Mouse (Mus musculus): ENCODE measurements around the gene 4833420G17Rik. TPM values are rescaled to one million over a fixed set of nuclear protein-coding genes. Genes with fewer than 3 reads are reported as not detected.

The 4833420G17Rik gene
- total and polyA plus RNA-seq, 3 experiments = 4.2 to 58.5 (median 45.0) TPM

- DNase-seq (ENCODE audit: low spot score) (no peak), ATAC-seq (ENCODE audit: extremely low read depth, insufficient number of reproducible peaks, low FRiP score, poor library complexity, severe bottlenecking) (no peak)
- H3K4me3 ChIP-seq (ENCODE audit: low read depth, low read length) = no peak overlapping the region
- TF ChIP-seq CTCF (IDR thresholded peaks at IDR 0.05; ENCODE audit: low read depth, low read length) (no peak), TAL1 (conservative IDR thresholded peaks at IDR 0.05; ENCODE audit: low read depth, low read length) (no peak), POLR2AphosphoS5 (IDR thresholded peaks at IDR 0.05; ENCODE audit: insufficient replicate concordance, low read depth, low read length) (no peak), GATA2 (IDR thresholded peaks at IDR 0.05; ENCODE audit: borderline replicate concordance, low read depth, low read length) (no peak), GATA1 (IDR thresholded peaks at IDR 0.05; ENCODE audit: borderline replicate concordance, low read length) (no peak)
- no peaks in the 10 kb centered on the region for H3K27me3 ChIP-seq (ENCODE audit: insufficient read depth, low read length)
- H3K4me1 ChIP-seq (ENCODE audit: insufficient read depth, low read depth, low read length) = no peaks in the 10 kb centered on the region
- peaks cover 71% of the 10 kb centered on the region for H3K36me3 ChIP-seq (replicated peaks)
- H3K9me3 ChIP-seq (replicated peaks) = no peaks in the 10 kb centered on the region
These were observed 20.3 kb upstream of the 4833420G17Rik start for GRCm38 (mm10) chr13:119442244-119442643.

DNA sequence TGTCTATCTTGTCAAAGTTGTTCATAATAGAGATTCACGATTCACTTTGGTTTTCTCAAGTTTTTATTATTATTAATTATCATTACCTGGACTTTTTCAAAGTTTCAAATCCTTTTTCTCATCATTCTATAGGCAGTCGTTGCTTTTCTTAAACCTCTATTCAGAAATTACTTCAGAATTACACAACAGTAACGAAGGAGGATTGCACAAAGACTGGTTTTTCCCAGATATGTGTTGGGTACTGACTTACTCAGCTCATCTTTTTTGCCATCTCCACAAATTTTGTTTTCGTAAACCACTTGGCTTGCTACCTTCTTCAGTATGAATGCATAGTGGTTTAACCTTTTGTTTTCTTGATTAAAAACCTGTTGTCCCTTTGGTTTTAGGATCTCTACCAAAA lies 9.0 kb upstream of the 4833420G17Rik start:
- no peak for TF ChIP-seq POLR2AphosphoS5 (IDR thresholded peaks at IDR 0.05; ENCODE audit: insufficient replicate concordance, low read depth, low read length)
- TF ChIP-seq GATA1 (IDR thresholded peaks at IDR 0.05; ENCODE audit: borderline replicate concordance, low read length) = no peak
- no peak for TF ChIP-seq CTCF (IDR thresholded peaks at IDR 0.05; ENCODE audit: low read depth, low read length)
- no peak for TF ChIP-seq GATA2 (IDR thresholded peaks at IDR 0.05; ENCODE audit: borderline replicate concordance, low read depth, low read length)
- TF ChIP-seq TAL1 (conservative IDR thresholded peaks at IDR 0.05; ENCODE audit: low read depth, low read length) = no peak
- H3K36me3 ChIP-seq (replicated peaks) = peaks cover 63% of the 10 kb centered on the region
- DNase-seq (ENCODE audit: low spot score) (no peak), ATAC-seq (ENCODE audit: extremely low read depth, insufficient number of reproducible peaks, low FRiP score, poor library complexity, severe bottlenecking) (no peak)
- H3K4me3 ChIP-seq (ENCODE audit: low read depth, low read length) = no peak overlapping the region
- no peaks in the 10 kb centered on the region for H3K27me3 ChIP-seq (ENCODE audit: insufficient read depth, low read length)
- H3K4me1 ChIP-seq (ENCODE audit: insufficient read depth, low read depth, low read length) = no peaks in the 10 kb centered on the region
- H3K9me3 ChIP-seq (replicated peaks) = no peaks in the 10 kb centered on the region; the same call in 1 of the 2 replicates

DNA sequence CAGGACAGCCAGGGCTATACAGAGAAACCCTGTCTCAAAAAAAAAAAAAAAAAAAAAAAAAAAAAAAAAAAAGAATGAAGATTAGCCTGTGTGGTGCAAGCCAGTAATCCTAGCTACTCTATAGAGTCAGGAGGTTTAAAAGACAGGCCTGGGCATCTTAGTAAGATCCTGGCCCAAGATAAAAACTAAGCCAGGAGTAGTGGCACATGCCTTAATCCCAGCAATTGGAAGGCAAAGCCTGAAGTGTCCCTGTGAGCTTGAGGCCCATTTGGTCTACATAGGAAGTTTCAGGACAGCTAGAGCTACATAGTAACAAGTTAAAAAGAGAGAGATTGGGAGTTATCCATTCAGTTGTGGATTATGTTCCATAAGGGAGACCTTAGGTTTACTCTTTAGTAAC lies 7.5 kb upstream of the 4833420G17Rik start:
- TF ChIP-seq GATA1 (IDR thresholded peaks at IDR 0.05; ENCODE audit: borderline replicate concordance, low read length) (no peak), CTCF (IDR thresholded peaks at IDR 0.05; ENCODE audit: low read depth, low read length) (no peak)
- no peak for DNase-seq (ENCODE audit: low spot score)
- H3K4me3 ChIP-seq (ENCODE audit: low read depth, low read length) = no peak overlapping the region
- no peaks in the 10 kb centered on the region; the same call in 1 of the 2 replicates for H3K9me3 ChIP-seq (replicated peaks)
- peaks cover 70% of the 10 kb centered on the region for H3K36me3 ChIP-seq (replicated peaks)
- no peaks in the 10 kb centered on the region for H3K4me1 ChIP-seq (ENCODE audit: insufficient read depth, low read depth, low read length)
- H3K27me3 ChIP-seq (ENCODE audit: insufficient read depth, low read length) = no peaks in the 10 kb centered on the region
- ATAC-seq (ENCODE audit: extremely low read depth, insufficient number of reproducible peaks, low FRiP score, poor library complexity, severe bottlenecking) = no peak

DNA sequence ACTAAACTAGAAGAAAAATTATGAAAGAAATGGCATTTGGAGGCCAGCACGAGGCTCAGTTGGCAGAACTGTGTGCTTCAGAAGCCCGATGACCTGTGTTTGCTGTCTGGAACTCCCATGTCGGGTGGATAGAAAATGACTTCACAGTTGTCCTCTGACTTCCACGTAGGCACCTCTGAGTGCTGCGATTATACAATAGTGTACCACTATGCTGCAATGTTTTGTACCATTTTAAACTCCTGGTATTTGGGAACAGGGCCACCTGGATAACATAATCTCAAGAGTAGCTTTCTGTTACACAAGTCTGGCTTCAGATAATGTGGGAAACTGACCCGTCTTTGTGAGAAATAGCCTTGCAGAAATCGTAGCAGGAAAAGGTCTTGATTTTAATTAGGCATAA lies 6.2 kb upstream of the 4833420G17Rik start:
- no peaks in the 10 kb centered on the region for H3K4me1 ChIP-seq (ENCODE audit: insufficient read depth, low read depth, low read length)
- DNase-seq (ENCODE audit: low spot score) (no peak), ATAC-seq (ENCODE audit: extremely low read depth, insufficient number of reproducible peaks, low FRiP score, poor library complexity, severe bottlenecking) (no peak)
- H3K36me3 ChIP-seq (replicated peaks) = peaks cover 59% of the 10 kb centered on the region
- no peaks in the 10 kb centered on the region for H3K9me3 ChIP-seq (replicated peaks)
- H3K27me3 ChIP-seq (ENCODE audit: insufficient read depth, low read length) = no peaks in the 10 kb centered on the region
- H3K4me3 ChIP-seq (ENCODE audit: low read depth, low read length) = no peak overlapping the region
- no peak for TF ChIP-seq TAL1 (conservative IDR thresholded peaks at IDR 0.05; ENCODE audit: low read depth, low read length)

- DNase-seq (ENCODE audit: low spot score) = peak; percentile 25
- Histone ChIP-seq H3K4me1 (ENCODE audit: insufficient read depth, low read depth, low read length) (peaks cover 20% of the 10 kb centered on the region), H3K4me3 (ENCODE audit: low read depth, low read length) (peak overlapping the region; percentile 74), H3K27me3 (ENCODE audit: insufficient read depth, low read length) (no peaks in the 10 kb centered on the region), H3K36me3 (replicated peaks) (peaks cover 42% of the 10 kb centered on the region), H3K9me3 (replicated peaks) (no peaks in the 10 kb centered on the region)
- TF ChIP-seq TAL1 (conservative IDR thresholded peaks at IDR 0.05; ENCODE audit: low read depth, low read length) (no peak), CTCF (IDR thresholded peaks at IDR 0.05; ENCODE audit: low read depth, low read length) (no peak), GATA1 (IDR thresholded peaks at IDR 0.05; ENCODE audit: borderline replicate concordance, low read length) (no peak), POLR2AphosphoS5 (IDR thresholded peaks at IDR 0.05; ENCODE audit: insufficient replicate concordance, low read depth, low read length) (no peak; the same call in 1 of the 2 replicates), GATA2 (IDR thresholded peaks at IDR 0.05; ENCODE audit: borderline replicate concordance, low read depth, low read length) (no peak)
- ATAC-seq (ENCODE audit: extremely low read depth, insufficient number of reproducible peaks, low FRiP score, poor library complexity, severe bottlenecking) = peak; percentile 54
These were observed 520 bp upstream of the 4833420G17Rik start for GRCm38 (mm10) chr13:119461900-119462595.

DNA sequence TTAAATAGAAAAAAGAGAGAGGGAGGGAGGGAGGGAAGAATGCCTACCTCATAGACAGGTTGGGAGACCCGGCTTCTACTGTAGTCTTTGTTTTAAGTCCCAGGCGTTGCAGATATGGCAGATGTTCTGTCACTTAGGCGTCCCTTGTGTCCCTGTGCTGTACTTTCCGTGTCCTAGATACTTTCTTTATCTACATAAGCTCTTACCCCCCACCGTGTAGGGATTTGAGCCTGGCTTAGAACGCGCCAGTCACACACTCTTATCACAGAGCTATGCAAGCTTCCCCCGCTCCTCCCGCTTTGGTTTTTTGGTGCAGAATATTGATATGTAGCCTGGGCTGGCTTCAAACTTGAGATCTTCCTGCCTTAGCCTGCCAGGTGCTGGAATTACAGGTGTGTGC lies 14.1 kb downstream of the 4833420G17Rik start:
- no peaks in the 10 kb centered on the region for H3K9me3 ChIP-seq (replicated peaks)
- H3K27me3 ChIP-seq (ENCODE audit: insufficient read depth, low read length) = no peaks in the 10 kb centered on the region
- H3K36me3 ChIP-seq (replicated peaks) = peaks cover 76% of the 10 kb centered on the region
- H3K4me3 ChIP-seq (ENCODE audit: low read depth, low read length) = no peak overlapping the region
- ATAC-seq (ENCODE audit: extremely low read depth, insufficient number of reproducible peaks, low FRiP score, poor library complexity, severe bottlenecking) (no peak), DNase-seq (ENCODE audit: low spot score) (no peak)
- TF ChIP-seq GATA1 (IDR thresholded peaks at IDR 0.05; ENCODE audit: borderline replicate concordance, low read length) (no peak), CTCF (IDR thresholded peaks at IDR 0.05; ENCODE audit: low read depth, low read length) (no peak), TAL1 (conservative IDR thresholded peaks at IDR 0.05; ENCODE audit: low read depth, low read length) (no peak), POLR2AphosphoS5 (IDR thresholded peaks at IDR 0.05; ENCODE audit: insufficient replicate concordance, low read depth, low read length) (no peak), GATA2 (IDR thresholded peaks at IDR 0.05; ENCODE audit: borderline replicate concordance, low read depth, low read length) (no peak)
- H3K4me1 ChIP-seq (ENCODE audit: insufficient read depth, low read depth, low read length) = peaks cover 2% of the 10 kb centered on the region; the same call in 1 of the 2 replicates

Measured in G1E (cell line).